Mouse (Mus musculus) CD4-positive helper T cell, adult 2 months (primary cell): ENCODE measurements around the gene Abhd18.
"Not testable (repeated sequence)": the region's sequence is repeated elsewhere in the genome, so short reads cannot be mapped to it uniquely, and the experiment has no call there.

Source experiments
- DNase-seq: peaks from one replicate; pipeline ENCODE4 v3.0.0-alpha.2; 2012; ENCODE audit warnings: low read depth, missing footprints, low spot score

The Abhd18 gene

DNA sequence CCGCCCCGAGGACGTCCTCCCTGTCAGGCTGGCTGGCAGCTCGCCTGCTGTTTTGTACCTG, at the start of gene Abhd18:
Abhd18 (plus strand) TSS at position 14 of the 61 bp plus-strand sequence.
- not testable (repeated sequence) for DNase-seq

DNA sequence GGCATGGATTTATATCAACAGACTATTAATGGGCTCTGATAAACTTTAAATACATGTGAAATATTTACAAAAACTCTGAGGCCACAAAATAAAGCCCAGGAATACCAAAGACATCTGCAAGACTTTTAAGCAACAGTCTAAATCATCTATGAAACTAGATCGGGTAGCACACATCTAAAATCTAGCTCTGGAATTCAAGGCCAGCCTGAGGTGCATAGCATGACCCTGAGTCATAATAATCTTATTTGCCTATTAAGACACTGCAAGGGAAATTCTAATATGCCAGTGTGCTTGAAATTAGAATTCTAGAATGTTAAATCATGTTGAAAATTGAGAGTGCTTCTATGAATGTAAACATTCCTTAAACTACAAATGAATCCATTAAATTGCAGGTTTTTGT, 48.7 kb upstream of the Abhd18 start:
- no peak for DNase-seq

DNA sequence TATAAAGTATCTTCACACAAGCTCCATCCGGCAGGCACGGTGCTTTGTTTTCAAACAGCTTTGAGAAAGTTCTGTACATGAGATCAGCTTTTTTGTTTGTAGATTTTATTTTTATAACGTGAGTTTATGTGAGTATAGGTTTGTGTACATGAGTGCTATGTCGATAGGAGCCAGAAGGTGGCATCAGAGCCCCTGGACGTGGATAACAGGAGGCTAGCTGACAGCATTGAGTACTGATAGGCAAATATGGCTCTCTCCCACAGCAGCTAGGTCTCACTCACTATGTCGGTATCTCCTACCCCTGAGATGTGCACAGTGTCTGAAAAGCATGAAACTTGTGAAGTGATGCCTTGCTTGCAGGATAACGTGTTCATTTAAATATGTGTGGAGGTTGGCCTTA, 48.3 kb upstream of the Abhd18 start:
- peak; percentile 75 for DNase-seq

- DNase-seq = peak; percentile 95
Observed at GRCm38 (mm10) chr3:40799530-40800372, 47.0 kb upstream of the Abhd18 start, which contains the start of gene Plk4. Gene Plk4, plus strand, starts transcription at chr3:40800019.

DNA sequence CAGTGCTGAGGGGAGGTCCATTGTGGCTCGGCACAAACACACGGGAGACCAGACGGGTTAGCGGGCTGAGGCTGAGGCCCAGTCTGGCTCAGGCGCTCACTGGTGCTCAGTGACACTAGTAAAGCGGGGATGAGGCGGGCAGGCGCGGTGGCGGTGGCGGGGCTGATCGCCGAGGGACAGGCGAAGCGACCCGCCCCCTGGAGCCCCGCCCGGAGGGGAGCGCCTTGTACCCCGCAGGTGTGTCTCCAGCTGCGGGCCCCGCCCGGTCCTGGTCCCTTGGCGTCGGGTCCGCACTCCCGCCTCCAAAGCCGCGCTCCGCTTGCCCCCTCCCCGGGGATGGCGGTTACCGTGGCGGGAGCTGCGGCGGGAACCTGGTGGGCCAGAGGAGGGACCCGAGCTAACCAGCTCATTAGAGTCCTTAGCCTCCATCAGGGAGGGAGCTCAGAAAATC, 46.4 kb upstream of the Abhd18 start:
- peak; percentile 74 for DNase-seq

DNA sequence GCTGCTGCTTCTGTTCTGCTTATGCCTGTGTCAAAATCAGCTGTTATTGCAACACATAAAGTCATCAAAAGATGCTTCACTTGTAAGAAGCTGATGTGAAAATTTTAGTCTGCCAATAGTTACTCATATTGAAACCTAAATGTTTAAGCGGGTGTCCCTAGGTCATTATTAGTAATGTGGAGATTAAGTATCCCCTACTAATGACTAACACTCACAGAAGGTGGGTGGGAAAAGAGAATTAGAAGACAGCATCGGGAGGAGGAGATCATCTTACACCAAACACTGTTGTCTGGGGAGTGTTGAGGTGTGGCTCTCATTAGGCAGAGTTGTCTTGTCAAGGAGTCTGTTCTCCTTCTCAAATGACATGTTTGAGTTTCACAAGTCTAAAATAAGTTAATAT, 39.9 kb upstream of the Abhd18 start:
- no peak for DNase-seq

DNA sequence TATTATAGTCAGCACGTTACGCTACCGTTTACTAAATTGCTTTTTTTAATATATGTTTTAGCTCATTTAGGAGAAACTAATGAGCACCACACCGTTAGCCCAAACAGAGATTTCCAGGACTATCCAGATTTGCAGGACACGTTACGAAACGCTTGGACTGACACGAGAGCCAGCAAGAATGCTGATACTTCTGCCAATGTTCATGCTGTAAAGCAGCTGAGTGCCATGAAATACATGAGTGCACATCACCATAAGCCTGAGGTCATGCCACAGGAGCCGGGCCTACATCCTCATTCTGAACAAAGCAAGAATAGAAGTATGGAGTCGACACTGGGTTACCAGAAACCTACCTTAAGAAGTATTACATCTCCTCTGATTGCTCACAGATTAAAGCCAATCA, 38.1 kb upstream of the Abhd18 start:
- no peak for DNase-seq

- no peak for DNase-seq
Observed at GRCm38 (mm10) chr3:40809894-40810293, 36.9 kb upstream of the Abhd18 start.

- DNase-seq = no peak
Observed at GRCm38 (mm10) chr3:40813275-40813674, 33.5 kb upstream of the Abhd18 start.

DNA sequence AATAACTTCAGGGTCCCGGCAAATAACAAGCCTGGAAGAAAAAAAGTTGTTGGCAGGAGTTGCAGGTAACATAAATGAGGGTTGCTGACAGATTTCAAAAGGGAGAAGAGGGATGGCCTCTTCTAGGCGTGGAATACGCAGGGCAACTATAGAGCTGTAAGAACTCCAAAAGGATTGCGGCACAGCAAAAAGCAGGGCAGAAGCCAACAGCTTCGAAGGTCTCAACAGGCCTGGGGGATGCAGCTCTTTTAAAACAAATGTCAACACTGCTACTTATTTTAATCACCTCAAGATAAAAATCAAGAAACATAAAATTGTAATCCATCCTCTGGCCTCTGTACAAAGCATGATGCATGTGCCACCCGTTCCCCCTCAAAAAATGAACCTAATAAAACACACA, 1.2 kb upstream of the Abhd18 start:
- not testable (repeated sequence) for DNase-seq

DNA sequence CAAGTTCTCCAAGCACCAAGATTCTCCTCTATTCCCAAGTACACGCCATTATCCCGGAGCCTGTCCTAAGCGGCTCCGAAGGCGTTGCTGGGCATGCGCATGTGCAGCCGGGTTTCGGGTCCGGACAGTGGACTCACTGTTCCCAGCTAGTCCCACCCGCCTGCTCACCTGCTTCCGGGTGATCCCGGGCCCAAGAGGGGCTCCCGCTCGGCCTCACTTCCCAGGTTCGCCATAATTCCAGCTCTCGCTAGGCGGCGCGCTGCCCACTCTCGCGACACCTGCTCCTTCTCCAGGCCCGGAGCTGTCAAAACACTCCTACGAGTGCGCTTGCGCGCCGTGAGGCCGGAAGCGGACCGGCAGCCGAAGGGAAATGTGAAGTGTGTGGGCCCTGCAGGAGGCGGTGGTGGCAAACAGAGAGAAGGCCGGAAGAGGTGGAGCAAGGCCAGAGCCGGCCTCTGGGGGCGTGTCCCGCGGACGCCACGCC, 255 bp upstream of the Abhd18 start, which contains the start of gene Mfsd8:
Mfsd8 (minus strand) TSS at position 414 of the 484 bp plus-strand sequence.
- DNase-seq = peak; percentile 99

- DNase-seq = peak; percentile 67
Observed at GRCm38 (mm10) chr3:40847018-40847417, 248 bp downstream of the Abhd18 start.

DNA sequence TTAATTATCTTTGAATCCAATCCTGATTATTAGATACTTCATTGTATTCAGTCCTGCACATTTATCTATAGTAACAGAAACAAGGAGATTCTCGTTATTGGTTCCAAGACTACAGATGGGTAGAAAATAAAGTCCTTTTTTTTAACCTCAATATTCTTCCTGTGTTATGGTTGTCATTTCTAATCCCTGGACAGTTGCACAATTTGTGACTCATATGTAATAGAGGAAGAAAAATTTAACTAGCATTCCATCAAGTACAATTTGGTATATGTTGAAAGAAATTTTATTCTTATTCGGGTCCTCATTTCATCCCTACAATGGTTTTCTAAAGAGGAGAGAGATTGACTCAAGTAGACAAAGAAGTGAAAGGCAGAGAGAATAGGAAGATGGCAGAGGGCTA, 1.2 kb downstream of the Abhd18 start:
- not testable (repeated sequence) for DNase-seq

DNA sequence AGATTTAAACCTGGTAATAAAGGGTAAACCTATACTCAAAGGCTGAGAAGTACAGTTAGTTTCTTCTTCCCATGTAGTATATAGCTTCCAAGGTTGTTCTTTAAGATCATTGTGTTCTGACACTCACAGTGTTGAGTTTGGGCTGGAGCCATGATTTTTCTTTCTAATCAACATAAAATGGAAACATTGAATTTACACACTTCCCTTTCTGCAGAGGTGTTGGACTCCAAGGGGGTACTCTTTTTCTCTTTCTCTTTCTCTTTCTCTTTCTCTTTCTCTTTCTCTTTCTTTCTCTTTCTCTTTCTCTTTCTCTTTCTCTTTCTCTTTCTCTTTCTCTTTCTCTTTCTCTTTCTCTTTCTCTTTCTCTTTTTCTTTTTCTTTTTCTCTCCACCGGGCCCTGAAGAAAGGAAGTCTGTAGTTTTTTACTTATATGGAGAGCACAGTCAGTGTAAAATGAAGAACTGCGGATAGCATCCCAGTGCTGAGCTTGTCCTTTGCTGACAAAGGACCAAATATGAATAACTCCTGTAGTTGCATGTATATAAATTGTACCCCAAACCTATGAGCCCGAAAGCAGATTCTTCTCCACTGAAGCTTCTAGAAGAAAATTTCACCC, 6.5 kb downstream of the Abhd18 start:
- peak; percentile 16 for DNase-seq

GRCm38 (mm10) chr3:40893816-40894258, 47.1 kb downstream of the Abhd18 start:
- peak; percentile 99 for DNase-seq

DNA sequence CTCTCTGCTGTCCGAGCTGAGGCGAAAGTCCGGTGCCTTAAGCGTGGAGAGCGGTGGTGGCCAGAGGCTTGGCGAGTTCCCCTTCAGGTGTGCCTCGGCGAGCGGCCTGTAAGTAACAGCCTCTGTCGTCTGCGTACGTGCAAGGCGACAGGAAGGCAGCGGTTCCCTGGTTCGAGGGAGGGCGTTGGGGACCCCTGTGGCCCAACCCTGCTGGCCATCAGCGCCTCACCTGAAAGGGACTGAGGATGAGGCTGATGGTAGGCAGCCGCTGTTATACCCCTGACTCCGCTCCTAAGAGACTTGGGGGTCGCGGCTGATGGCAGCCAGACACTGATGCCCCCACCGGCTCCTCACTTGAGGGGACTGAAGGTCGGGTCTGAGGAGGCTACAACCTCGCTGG, 47.6 kb downstream of the Abhd18 start:
- DNase-seq = peak; percentile 58

GRCm38 (mm10) chr3:40902443-40902842, 55.7 kb downstream of the Abhd18 start, which contains the start of gene 1700034I23Rik:
Gene 1700034I23Rik, minus strand, starts transcription at chr3:40902543.
- not testable (repeated sequence) for DNase-seq

- DNase-seq = no peak
Observed at GRCm38 (mm10) chr3:40938189-40938588, 91.4 kb downstream of the Abhd18 start.

DNA sequence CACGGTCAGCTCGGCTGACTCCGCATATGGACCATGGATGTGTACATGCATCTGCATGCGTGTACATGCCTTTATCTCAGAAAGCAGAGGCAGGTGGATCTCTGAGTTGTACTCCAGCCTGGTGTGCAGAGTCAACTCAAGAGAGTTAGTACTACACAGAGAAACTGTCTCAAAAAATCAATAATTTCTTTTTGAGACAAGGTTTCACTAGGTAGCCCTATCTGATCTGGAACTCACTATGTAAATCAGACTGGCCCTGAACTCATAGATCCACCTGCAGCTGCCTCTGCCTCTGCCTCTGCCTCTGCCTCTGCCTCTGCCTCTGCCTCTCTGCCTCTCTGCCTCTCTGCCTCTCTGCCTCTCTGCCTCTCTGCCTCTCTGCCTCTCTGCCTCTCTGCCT, 91.8 kb downstream of the Abhd18 start:
- DNase-seq = no peak

DNA sequence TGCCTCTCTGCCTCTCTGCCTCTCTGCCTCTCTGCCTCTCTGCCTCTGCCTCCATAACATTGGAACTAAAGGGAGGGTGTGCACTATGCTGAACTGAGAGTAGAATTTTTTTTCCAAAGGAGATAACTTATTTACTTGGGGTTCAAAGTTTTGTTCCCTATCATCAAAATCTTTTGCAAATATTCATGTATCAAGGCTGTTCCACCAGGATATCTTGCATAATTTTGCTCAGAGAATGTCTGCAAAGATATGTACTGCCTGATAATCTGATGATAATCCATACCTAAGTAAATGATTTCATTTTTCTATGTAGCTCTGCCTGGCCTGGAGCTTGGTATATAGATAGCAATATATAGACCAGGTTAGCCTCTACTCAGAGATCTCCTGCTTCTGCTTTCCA, 92.2 kb downstream of the Abhd18 start:
- no peak for DNase-seq

DNA sequence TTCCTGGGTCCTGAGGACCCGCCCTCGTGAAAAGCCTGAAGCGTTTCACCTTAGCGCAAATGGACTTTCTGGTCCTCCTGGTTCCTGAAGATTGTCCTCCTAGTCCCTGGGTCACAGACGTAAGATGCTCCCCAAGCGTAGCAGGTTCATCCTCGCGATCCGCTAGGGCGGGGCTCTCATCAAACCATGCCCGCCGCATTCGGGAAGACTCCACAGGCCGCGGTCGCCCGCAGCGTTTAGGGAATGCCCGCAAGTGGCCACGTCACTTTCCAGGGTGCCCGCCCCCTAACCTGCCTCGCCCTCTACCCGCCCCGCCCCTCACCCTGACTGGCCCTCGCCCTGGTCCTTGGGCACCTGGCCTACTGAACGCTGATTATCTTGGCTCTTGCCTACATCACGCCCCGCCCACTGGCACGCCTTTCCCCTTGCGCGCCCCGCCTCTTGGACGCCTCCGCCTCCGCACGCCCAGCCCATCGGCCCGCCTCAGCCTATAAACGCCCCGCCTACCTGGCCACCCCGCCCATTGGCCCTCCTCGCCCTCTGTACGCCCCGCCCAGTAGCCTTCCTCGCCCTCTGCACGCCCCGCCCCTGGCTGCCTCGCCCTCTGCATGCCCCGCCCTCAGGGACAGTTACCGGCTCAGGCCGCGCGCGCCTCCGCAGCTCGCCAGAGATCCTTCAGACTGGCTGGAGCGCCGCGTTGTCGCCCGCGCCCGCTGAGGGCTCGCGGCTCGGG, 102.6 kb downstream of the Abhd18 start, which contains the start of gene Larp1b:
Larp1b (plus strand) TSS at position 659 of the 733 bp plus-strand sequence.
- peak; percentile 98 for DNase-seq

- peak; percentile 67 for DNase-seq
Observed at GRCm38 (mm10) chr3:40949903-40950600, 103.3 kb downstream of the Abhd18 start.
